Mouse (Mus musculus): ENCODE measurements at regions not wholly inside any gene's neighbourhood (a gene's known extent, or its start where the extent isn't known, plus 50 kb on each side); places are given as distances from the start of the nearest gene placed in this dataset.
"Not testable (repeated sequence)": the region's sequence is repeated elsewhere in the genome, so short reads cannot be mapped to it uniquely, and the experiment has no call there.

DNA sequence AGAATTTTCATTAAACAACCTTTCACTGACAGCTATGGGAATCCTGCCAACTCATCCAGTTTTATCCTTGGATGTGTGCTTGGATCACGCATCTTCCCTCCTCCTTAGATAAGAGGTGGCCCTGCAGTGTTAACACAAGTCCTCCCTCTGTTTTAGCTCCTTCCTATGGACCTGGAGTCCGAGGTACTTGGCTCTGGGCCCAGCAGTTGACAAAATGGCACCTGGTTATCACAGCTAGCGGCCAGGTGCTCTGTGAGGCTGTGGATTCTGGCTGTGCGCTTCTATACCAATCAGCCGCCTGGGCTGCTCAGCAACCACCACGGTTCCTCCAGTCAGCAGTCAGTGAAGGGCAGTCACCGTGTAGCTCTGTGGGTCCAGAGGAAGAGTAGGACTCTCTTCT, 157.4 kb downstream of the Prdm2 start:
- TF ChIP-seq POLR2A (IDR thresholded peaks at IDR 0.05; ENCODE audit: borderline replicate concordance, low read depth, low read length): no peak
- no peak for TF ChIP-seq CTCF (IDR thresholded peaks at IDR 0.05; ENCODE audit: low read depth, low read length)

DNA sequence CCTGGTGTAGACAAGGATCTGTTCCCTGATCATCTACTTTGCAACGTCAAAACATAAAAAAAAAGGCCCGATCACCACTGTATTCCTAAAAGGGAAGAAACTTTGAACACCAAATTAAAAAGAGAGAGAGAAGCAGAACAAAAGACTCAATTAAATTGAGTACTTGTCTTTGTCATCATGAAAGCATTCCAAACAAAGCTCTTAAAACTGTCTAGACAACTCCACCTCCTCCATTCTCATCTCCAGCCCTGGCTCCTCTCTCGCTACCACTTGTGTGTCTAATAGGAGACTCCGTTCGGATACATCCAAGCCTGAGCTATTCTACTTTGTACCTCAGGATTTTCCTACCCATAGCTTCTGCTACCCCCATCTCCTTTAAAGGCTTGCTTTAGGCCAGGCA, 159.8 kb downstream of the Prdm2 start:
- Histone ChIP-seq H3K4me1 (ENCODE audit: control insufficient read depth, insufficient read depth, low read length) (no peaks in the 10 kb centered on the region), H3K27ac (ENCODE audit: insufficient read depth, low read depth, low read length) (no peak overlapping the region), H3K4me3 (ENCODE audit: insufficient read depth, low read length) (no peak overlapping the region)
- no peak for TF ChIP-seq CTCF (IDR thresholded peaks at IDR 0.05; ENCODE audit: low read depth, low read length)
- no peak for TF ChIP-seq POLR2A (IDR thresholded peaks at IDR 0.05; ENCODE audit: borderline replicate concordance, low read depth, low read length)

More for the DNA sequence above, 157.4 kb downstream of the Prdm2 start:
- no peak overlapping the region for H3K27ac ChIP-seq (ENCODE audit: insufficient read depth, low read depth, low read length)
- no peaks in the 10 kb centered on the region for H3K4me1 ChIP-seq (ENCODE audit: control insufficient read depth, insufficient read depth, low read length)
- H3K4me3 ChIP-seq (ENCODE audit: insufficient read depth, low read length): no peak overlapping the region

GRCm38 (mm10) chr4:143051205-143051604, 161.6 kb downstream of the Prdm2 start:
- no peak overlapping the region for H3K27ac ChIP-seq (ENCODE audit: insufficient read depth, low read depth, low read length)
- H3K4me1 ChIP-seq (ENCODE audit: control insufficient read depth, insufficient read depth, low read length): no peaks in the 10 kb centered on the region
- TF ChIP-seq POLR2A (IDR thresholded peaks at IDR 0.05; ENCODE audit: borderline replicate concordance, low read depth, low read length): no peak
- TF ChIP-seq CTCF (IDR thresholded peaks at IDR 0.05; ENCODE audit: low read depth, low read length): no peak
- no peak overlapping the region for H3K4me3 ChIP-seq (ENCODE audit: insufficient read depth, low read length)

- Histone ChIP-seq H3K4me3 (ENCODE audit: insufficient read depth, low read length) (no peak overlapping the region), H3K4me1 (ENCODE audit: control insufficient read depth, insufficient read depth, low read length) (no peaks in the 10 kb centered on the region), H3K27ac (ENCODE audit: insufficient read depth, low read depth, low read length) (no peak overlapping the region)
- TF ChIP-seq POLR2A (IDR thresholded peaks at IDR 0.05; ENCODE audit: borderline replicate concordance, low read depth, low read length) (no peak), CTCF (IDR thresholded peaks at IDR 0.05; ENCODE audit: low read depth, low read length) (no peak)
Measured at GRCm38 (mm10) chr4:143045245-143045644, 167.6 kb downstream of the Prdm2 start.

DNA sequence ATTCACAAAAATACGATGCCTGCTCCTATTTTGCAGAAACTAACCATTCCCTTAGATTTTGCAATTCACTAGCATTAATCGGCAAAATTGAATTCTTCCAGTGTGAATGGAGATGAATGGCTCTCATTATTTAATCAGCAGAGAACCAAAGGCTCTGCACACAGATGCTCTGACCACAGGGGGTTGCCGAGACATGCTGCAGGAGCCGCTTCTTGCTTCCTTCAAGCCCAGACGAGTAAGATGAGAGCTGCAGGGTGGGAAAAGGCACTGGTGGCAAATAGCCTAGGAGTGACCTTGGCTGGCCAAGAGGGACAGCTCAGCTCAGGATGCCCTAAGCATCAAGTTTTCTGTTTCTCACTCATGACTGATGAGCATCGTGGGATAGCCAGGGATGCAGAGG, 170.0 kb downstream of the Prdm2 start:
- Histone ChIP-seq H3K27ac (ENCODE audit: insufficient read depth, low read depth, low read length) (no peak overlapping the region), H3K4me1 (ENCODE audit: control insufficient read depth, insufficient read depth, low read length) (no peaks in the 10 kb centered on the region), H3K4me3 (ENCODE audit: insufficient read depth, low read length) (no peak overlapping the region)
- TF ChIP-seq CTCF (IDR thresholded peaks at IDR 0.05; ENCODE audit: low read depth, low read length): no peak
- TF ChIP-seq POLR2A (IDR thresholded peaks at IDR 0.05; ENCODE audit: borderline replicate concordance, low read depth, low read length): no peak

- no peak overlapping the region for H3K4me3 ChIP-seq (ENCODE audit: insufficient read depth, low read length)
- peaks cover 7% of the 10 kb centered on the region for H3K4me1 ChIP-seq (ENCODE audit: control insufficient read depth, insufficient read depth, low read length)
- TF ChIP-seq CTCF (IDR thresholded peaks at IDR 0.05; ENCODE audit: low read depth, low read length) (no peak), POLR2A (IDR thresholded peaks at IDR 0.05; ENCODE audit: borderline replicate concordance, low read depth, low read length) (no peak)
- no peak overlapping the region for H3K27ac ChIP-seq (ENCODE audit: insufficient read depth, low read depth, low read length)
Measured at GRCm38 (mm10) chr4:143038626-143039025, 174.2 kb downstream of the Prdm2 start.

DNA sequence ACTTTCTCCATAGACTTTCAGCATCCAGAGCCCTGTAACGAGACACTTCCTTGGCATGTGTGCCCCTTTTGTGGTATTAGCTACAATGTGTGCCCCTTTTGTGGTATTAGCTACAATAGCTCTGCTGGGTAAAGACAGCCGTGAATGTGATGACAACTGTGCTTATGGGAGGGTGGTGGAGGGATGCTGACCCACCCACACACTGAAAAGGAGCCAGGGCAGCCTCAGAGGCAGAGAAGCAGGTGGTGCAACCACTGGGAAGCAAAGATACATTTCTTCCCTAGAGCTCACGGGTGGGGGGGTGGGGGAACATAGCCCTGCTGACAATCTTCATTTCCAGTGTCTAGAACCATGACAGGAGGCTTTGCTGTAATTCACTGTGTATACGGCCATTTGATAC, 176.1 kb downstream of the Prdm2 start:
- Histone ChIP-seq H3K4me3 (ENCODE audit: insufficient read depth, low read length) (no peak overlapping the region), H3K4me1 (ENCODE audit: control insufficient read depth, insufficient read depth, low read length) (peaks cover 7% of the 10 kb centered on the region), H3K27ac (ENCODE audit: insufficient read depth, low read depth, low read length) (no peak overlapping the region)
- no peak for TF ChIP-seq CTCF (IDR thresholded peaks at IDR 0.05; ENCODE audit: low read depth, low read length)
- no peak for TF ChIP-seq POLR2A (IDR thresholded peaks at IDR 0.05; ENCODE audit: borderline replicate concordance, low read depth, low read length)

GRCm38 (mm10) chr4:143035089-143035488, 177.7 kb downstream of the Prdm2 start:
- not testable (repeated sequence) for H3K4me1 ChIP-seq (ENCODE audit: control insufficient read depth, insufficient read depth, low read length); H3K4me3 ChIP-seq (ENCODE audit: insufficient read depth, low read length); H3K27ac ChIP-seq (ENCODE audit: insufficient read depth, low read depth, low read length)

GRCm38 (mm10) chr4:143034324-143034723, 178.5 kb downstream of the Prdm2 start:
- H3K4me3 ChIP-seq (ENCODE audit: insufficient read depth, low read length); H3K27ac ChIP-seq (ENCODE audit: insufficient read depth, low read depth, low read length); H3K4me1 ChIP-seq (ENCODE audit: control insufficient read depth, insufficient read depth, low read length): not testable (repeated sequence)

- H3K4me1 ChIP-seq (ENCODE audit: control insufficient read depth, insufficient read depth, low read length); H3K4me3 ChIP-seq (ENCODE audit: insufficient read depth, low read length); H3K27ac ChIP-seq (ENCODE audit: insufficient read depth, low read depth, low read length): not testable (repeated sequence)
Measured at GRCm38 (mm10) chr4:143029813-143030212, 183.0 kb downstream of the Prdm2 start.

DNA sequence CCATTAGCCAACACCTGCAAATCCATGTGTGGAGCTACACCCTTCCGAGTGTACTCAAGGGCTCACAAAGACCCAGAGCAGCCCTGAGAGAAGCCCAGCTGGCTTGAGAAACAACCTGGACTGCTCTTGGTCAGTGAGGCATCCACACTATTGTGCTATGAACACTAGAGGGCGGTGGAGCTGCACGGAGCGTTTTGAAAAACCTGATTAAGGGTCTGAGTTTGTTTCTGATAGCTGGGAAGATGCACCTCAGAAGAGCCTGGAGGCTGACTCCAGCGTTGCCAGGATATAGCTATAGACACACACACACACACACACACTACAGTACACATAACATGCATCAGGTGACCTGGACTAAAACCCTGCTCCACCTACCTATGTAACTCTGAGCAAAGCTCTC, 185.5 kb downstream of the Prdm2 start:
- peak; percentile 62 for TF ChIP-seq CTCF (IDR thresholded peaks at IDR 0.05; ENCODE audit: low read depth, low read length)
- no peak for TF ChIP-seq POLR2A (IDR thresholded peaks at IDR 0.05; ENCODE audit: borderline replicate concordance, low read depth, low read length)
- Histone ChIP-seq H3K27ac (ENCODE audit: insufficient read depth, low read depth, low read length) (no peak overlapping the region), H3K4me1 (ENCODE audit: control insufficient read depth, insufficient read depth, low read length) (no peaks in the 10 kb centered on the region), H3K4me3 (ENCODE audit: insufficient read depth, low read length) (no peak overlapping the region)
